Mouse (Mus musculus) stomach, postnatal 0 days (tissue): ENCODE results near the gene Mlh3. TPM values are rescaled to one million over a fixed set of nuclear protein-coding genes. Genes with fewer than 3 reads are reported as not detected.

Experiments used
- ATAC-seq: fragments of 200-750 bp; cut with Nextera tagmentation; 2 replicates; pipeline ENCODE4 v1.8.0; 2017; ENCODE audit not compliant: low FRiP score, low TSS enrichment
- DNase-seq: peaks from one replicate; pipeline ENCODE4 v3.0.0-alpha.2; 2016; ENCODE audit warnings: low spot score
- H3K27ac ChIP-seq: fragments of 300-500 bp; sonication (generic); replicated peaks from 2 replicates; pipeline ENCODE4 v1.5.1; 2014; ENCODE audit warnings: mild to moderate bottlenecking, control low read depth
- H3K27me3 ChIP-seq: fragments of 300-500 bp; sonication (generic); 2 replicates; pipeline ENCODE4 v1.6.1; 2014; ENCODE audit warnings: low read length; ENCODE audit not compliant: control insufficient read depth, insufficient read depth
- H3K36me3 ChIP-seq: fragments of 300-500 bp; sonication (generic); 2 replicates; pipeline ENCODE4 v1.6.1; 2014; ENCODE audit warnings: low read length, mixed read lengths; ENCODE audit not compliant: control insufficient read depth, insufficient read depth
- H3K4me1 ChIP-seq: fragments of 300-500 bp; sonication (generic); replicated peaks from 2 replicates; pipeline ENCODE4 v1.6.1; 2014; ENCODE audit warnings: antibody characterized with exemption; ENCODE audit not compliant: control insufficient read depth, insufficient read depth
- H3K4me2 ChIP-seq: fragments of 300-500 bp; sonication (generic); replicated peaks from 2 replicates; pipeline ENCODE4 v1.6.1; 2014; ENCODE audit warnings: low read depth, mild to moderate bottlenecking, control low read depth, moderate library complexity
- H3K4me3 ChIP-seq: fragments of 300-500 bp; sonication (generic); 2 replicates; pipeline ENCODE4 v1.5.1; 2014; ENCODE audit warnings: low read depth, low read length, control low read depth
- H3K9ac ChIP-seq: fragments of 300-500 bp; sonication (generic); 2 replicates; pipeline ENCODE4 v1.6.1; 2014; ENCODE audit warnings: mild to moderate bottlenecking, low read length, control low read depth, mixed read lengths
- H3K9me3 ChIP-seq: fragments of 300-500 bp; sonication (generic); 2 replicates; pipeline ENCODE4 v1.6.1; 2016; ENCODE audit warnings: low read length; ENCODE audit not compliant: control insufficient read depth
- CTCF ChIP-seq: IDR thresholded peaks from 2 replicates; pipeline ENCODE4 v1.5.1; 2016; ENCODE audit warnings: antibody characterized with exemption, low read depth, mild to moderate bottlenecking, moderate library complexity
- EP300 ChIP-seq: optimal IDR thresholded peaks from 2 replicates; pipeline ENCODE3; 2016; ENCODE audit warnings: antibody characterized with exemption
- WGBS: fragments of 180-500 bp; shearing (Covaris S2); extraction: QIAGEN DNeasy Blood & Tissue Kit; methylation state at CpG from one replicate; pipeline ENCODE4 v1.1.7; 2014; 5-methylcytosine and 5-hydroxymethylcytosine counted together
- polyA plus RNA-seq: library from polyadenylated mRNA; unstranded; fragments of >200 nt; fragmentation: Nextera tagmentation; extraction: Ambion mirVana; gene quantifications from 2 replicates; pipeline ENCODE4 v1.2.1, GENCODE M21; 2015

Gene Mlh3
- polyA plus RNA-seq, 1 experiment from 2014 or later = 3.0 TPM

- Histone ChIP-seq H3K36me3 (no peaks in the 10 kb centered on the region), H3K27ac (peak overlapping the region; percentile 59; the same call in 1 of the 2 replicates), H3K4me3 (no peak overlapping the region), H3K9me3 (no peaks in the 10 kb centered on the region), H3K4me1 (peaks cover 6% of the 10 kb centered on the region; the same call in 1 of the 2 replicates), H3K27me3 (no peaks in the 10 kb centered on the region), H3K9ac (no peak overlapping the region), H3K4me2 (no peak overlapping the region)
- no peak for TF ChIP-seq EP300
- no peak for TF ChIP-seq CTCF
- WGBS = 31% methylated on average over 4 of the region's 4 CpGs
- ATAC-seq = peak; percentile 40; the same call in 1 of the 2 replicates
- peak; percentile 55 for DNase-seq
Observed at GRCm38 (mm10) chr12:85194623-85195018, 75.8 kb downstream of the Mlh3 start.

- Histone ChIP-seq H3K36me3 (no peaks in the 10 kb centered on the region), H3K4me3 (no peak overlapping the region), H3K9me3 (no peaks in the 10 kb centered on the region), H3K27ac (peak overlapping the region; percentile 59; the same call in 1 of the 2 replicates), H3K4me1 (peaks cover 6% of the 10 kb centered on the region; the same call in 1 of the 2 replicates), H3K27me3 (no peaks in the 10 kb centered on the region), H3K9ac (no peak overlapping the region), H3K4me2 (no peak overlapping the region)
- ATAC-seq (peak; percentile 12; the same call in 1 of the 2 replicates), DNase-seq (no peak)
- TF ChIP-seq CTCF (no peak), EP300 (no peak)
- 79% methylated on average over 11 of the region's 11 CpGs for WGBS
Observed at GRCm38 (mm10) chr12:85193923-85194622, 76.3 kb downstream of the Mlh3 start.

- no peak overlapping the region for H3K4me3 ChIP-seq
- no peak overlapping the region for H3K9ac ChIP-seq
- no peak for TF ChIP-seq EP300
- TF ChIP-seq CTCF = no peak
- ATAC-seq (no peak), DNase-seq (no peak)
- WGBS = 80% methylated on average over 10 of the region's 10 CpGs
- no peaks in the 10 kb centered on the region for H3K36me3 ChIP-seq
- no peak overlapping the region for H3K4me2 ChIP-seq
- no peaks in the 10 kb centered on the region for H3K9me3 ChIP-seq
- H3K27ac ChIP-seq = no peak overlapping the region
- H3K27me3 ChIP-seq = no peaks in the 10 kb centered on the region
- peaks cover 6% of the 10 kb centered on the region; the same call in 1 of the 2 replicates for H3K4me1 ChIP-seq
Observed at GRCm38 (mm10) chr12:85193146-85193545, 77.3 kb downstream of the Mlh3 start.

GRCm38 (mm10) chr12:85192461-85193108 is 77.8 kb downstream of the Mlh3 start:
- Histone ChIP-seq H3K9me3 (no peaks in the 10 kb centered on the region), H3K27me3 (no peaks in the 10 kb centered on the region), H3K27ac (no peak overlapping the region; the same call in 1 of the 2 replicates), H3K4me2 (0 out of 2 replicates have a peak overlapping the region, but pooled peaks have one; percentile 23), H3K4me1 (peaks cover 6% of the 10 kb centered on the region; the same call in 1 of the 2 replicates), H3K4me3 (no peak overlapping the region), H3K36me3 (no peaks in the 10 kb centered on the region), H3K9ac (no peak overlapping the region)
- DNase-seq (peak; percentile 57), ATAC-seq (peak; percentile 66)
- WGBS = 21% methylated on average over 18 of the region's 19 CpGs
- TF ChIP-seq CTCF = no peak; the same call in 1 of the 2 replicates

- Histone ChIP-seq H3K36me3 (no peaks in the 10 kb centered on the region), H3K9ac (no peak overlapping the region), H3K4me1 (peaks cover 6% of the 10 kb centered on the region; the same call in 1 of the 2 replicates), H3K27me3 (no peaks in the 10 kb centered on the region), H3K4me2 (no peak overlapping the region), H3K9me3 (no peaks in the 10 kb centered on the region), H3K27ac (no peak overlapping the region), H3K4me3 (no peak overlapping the region)
- TF ChIP-seq EP300 (no peak), CTCF (no peak)
- WGBS = 74% methylated on average over 7 of the region's 7 CpGs
- DNase-seq (no peak), ATAC-seq (no peak)
Observed at GRCm38 (mm10) chr12:85190290-85190689, 80.1 kb downstream of the Mlh3 start.

GRCm38 (mm10) chr12:85186361-85186760 is 84.0 kb downstream of the Mlh3 start:
- H3K9me3 ChIP-seq = no peaks in the 10 kb centered on the region
- no peak overlapping the region for H3K9ac ChIP-seq
- H3K4me2 ChIP-seq = no peak overlapping the region
- no peak overlapping the region for H3K4me3 ChIP-seq
- no peak for TF ChIP-seq EP300
- peak overlapping the region; percentile 36; the same call in 1 of the 2 replicates for H3K27ac ChIP-seq
- no peaks in the 10 kb centered on the region for H3K27me3 ChIP-seq
- H3K36me3 ChIP-seq = no peaks in the 10 kb centered on the region
- H3K4me1 ChIP-seq = no peaks in the 10 kb centered on the region
- WGBS = 52% methylated on average over 7 of the region's 7 CpGs
- DNase-seq (no peak), ATAC-seq (no peak)
